Mouse (Mus musculus) natural killer cell, adult 2 months (primary cell): ENCODE data around the gene Foxa1.

Experiments used
- DNase-seq, 2 experiments: peaks; one replicate each; pipeline ENCODE4 v3.0.0; 2022; ENCODE audit warnings: low spot score in 2 of 2

The Foxa1 gene

GRCm38 (mm10) chr12:57541118-57541517 is 5.6 kb downstream of the Foxa1 start:
- no peak for DNase-seq

- DNase-seq = no peak
These were observed 7.1 kb downstream of the Foxa1 start for GRCm38 (mm10) chr12:57539551-57539985.

- no peak for DNase-seq
These were observed 7.8 kb downstream of the Foxa1 start for GRCm38 (mm10) chr12:57538588-57539550.

GRCm38 (mm10) chr12:57537791-57538587 is 8.7 kb downstream of the Foxa1 start:
- DNase-seq = no peak

- no peak for DNase-seq
These were observed 9.6 kb downstream of the Foxa1 start for GRCm38 (mm10) chr12:57536909-57537670.

- DNase-seq = no peak
These were observed 10.4 kb downstream of the Foxa1 start for GRCm38 (mm10) chr12:57536056-57536908.

- no peak for DNase-seq
These were observed 11.7 kb downstream of the Foxa1 start for GRCm38 (mm10) chr12:57534879-57535611.

GRCm38 (mm10) chr12:57534517-57534878 is 12.2 kb downstream of the Foxa1 start:
- no peak for DNase-seq

- DNase-seq = no peak
These were observed 16.2 kb downstream of the Foxa1 start for GRCm38 (mm10) chr12:57530474-57530873.

GRCm38 (mm10) chr12:57528335-57528734 is 18.4 kb downstream of the Foxa1 start:
- DNase-seq = no peak

GRCm38 (mm10) chr12:57515702-57516377 is 30.9 kb downstream of the Foxa1 start:
- DNase-seq = no peak

- no peak for DNase-seq
These were observed 32.2 kb downstream of the Foxa1 start for GRCm38 (mm10) chr12:57514552-57514951.

GRCm38 (mm10) chr12:57511560-57511959 is 35.2 kb downstream of the Foxa1 start:
- DNase-seq = no peak

- DNase-seq = no peak
These were observed 35.6 kb downstream of the Foxa1 start for GRCm38 (mm10) chr12:57511127-57511526.

- DNase-seq = no peak
These were observed 37.0 kb downstream of the Foxa1 start for GRCm38 (mm10) chr12:57509726-57510125.

GRCm38 (mm10) chr12:57508938-57509337 is 37.8 kb downstream of the Foxa1 start:
- no peak for DNase-seq

- no peak for DNase-seq
These were observed 41.4 kb downstream of the Foxa1 start for GRCm38 (mm10) chr12:57505329-57505728.

GRCm38 (mm10) chr12:57500246-57500645 is 46.5 kb downstream of the Foxa1 start:
- DNase-seq = no peak

- no peak for DNase-seq
These were observed 50.2 kb downstream of the Foxa1 start for GRCm38 (mm10) chr12:57496347-57497119.
